Mouse (Mus musculus): ENCODE measurements around the gene Gm4491. TPM values are rescaled to one million over a fixed set of nuclear protein-coding genes. Genes with fewer than 3 reads are reported as not detected.
"Not testable (repeated sequence)": the region's sequence is repeated elsewhere in the genome, so short reads cannot be mapped to it uniquely, and the experiment has no call there.

Gm4491 gene
- polyA plus RNA-seq, 1 experiment from 2014 or later = not detected

- WGBS = 97% methylated on average over 1 of the region's 1 CpGs
- no peak for ATAC-seq (replicated peaks; ENCODE audit: insufficient number of reproducible peaks, insufficient read depth, low FRiP score, low read depth)
- Histone ChIP-seq H3K9ac (no peak overlapping the region), H3K36me3 (no peaks in the 10 kb centered on the region), H3K4me2 (no peak overlapping the region), H3K27ac (no peak overlapping the region), H3K4me1 (replicated peaks) (peaks cover 6% of the 10 kb centered on the region; the same call in 1 of the 2 replicates), H3K4me3 (no peak overlapping the region), H3K9me3 (replicated peaks) (no peaks in the 10 kb centered on the region), H3K27me3 (no peaks in the 10 kb centered on the region)
These were observed 32.8 kb downstream of the Gm4491 start for GRCm38 (mm10) chr14:57082863-57083262.

- H3K27ac ChIP-seq = no peak overlapping the region
- no peak overlapping the region for H3K9ac ChIP-seq
- H3K36me3 ChIP-seq = no peaks in the 10 kb centered on the region
- no peak overlapping the region for H3K4me3 ChIP-seq
- WGBS = 73% methylated on average over 6 of the region's 6 CpGs
- no peaks in the 10 kb centered on the region for H3K4me1 ChIP-seq (replicated peaks)
- no peaks in the 10 kb centered on the region for H3K9me3 ChIP-seq (replicated peaks)
- no peak for ATAC-seq (replicated peaks; ENCODE audit: insufficient number of reproducible peaks, insufficient read depth, low FRiP score, low read depth)
- no peaks in the 10 kb centered on the region for H3K27me3 ChIP-seq
- no peak overlapping the region for H3K4me2 ChIP-seq
These were observed 40.1 kb downstream of the Gm4491 start for GRCm38 (mm10) chr14:57075537-57075936.

GRCm38 (mm10) chr14:57069906-57070305, 45.8 kb downstream of the Gm4491 start:
- not testable (repeated sequence) for H3K9ac ChIP-seq; H3K9me3 ChIP-seq (replicated peaks); H3K4me3 ChIP-seq; H3K4me2 ChIP-seq; H3K4me1 ChIP-seq (replicated peaks); H3K27me3 ChIP-seq; H3K36me3 ChIP-seq; H3K27ac ChIP-seq; ATAC-seq (replicated peaks; ENCODE audit: insufficient number of reproducible peaks, insufficient read depth, low FRiP score, low read depth)
- 0% methylated on average over 2 of the region's 2 CpGs for WGBS

GRCm38 (mm10) chr14:57066053-57066452, 49.6 kb downstream of the Gm4491 start:
- no peaks in the 10 kb centered on the region for H3K36me3 ChIP-seq
- H3K4me2 ChIP-seq = no peak overlapping the region
- H3K9ac ChIP-seq = no peak overlapping the region
- H3K9me3 ChIP-seq (replicated peaks) = no peaks in the 10 kb centered on the region
- no peaks in the 10 kb centered on the region for H3K4me1 ChIP-seq (replicated peaks)
- H3K4me3 ChIP-seq = no peak overlapping the region
- ATAC-seq (replicated peaks; ENCODE audit: insufficient number of reproducible peaks, insufficient read depth, low FRiP score, low read depth) = no peak
- H3K27ac ChIP-seq = no peak overlapping the region
- no peaks in the 10 kb centered on the region for H3K27me3 ChIP-seq

Other genes starting within 250 kb of the Gm4491 start
- gene Zmym2, start 229.2 kb downstream of the Gm4491 start, polyA plus RNA-seq (2015; fragmentation: Nextera tagmentation; extraction: Ambion mirVana) = 26.8 and 28.4 TPM in 2 replicates
- gene Gja3, start 57.8 kb downstream of the Gm4491 start, polyA plus RNA-seq (2015; fragmentation: Nextera tagmentation; extraction: Ambion mirVana) = 42.9 and 43.5 TPM in 2 replicates
- gene Gjb2, start 11.2 kb downstream of the Gm4491 start, polyA plus RNA-seq (2015; fragmentation: Nextera tagmentation; extraction: Ambion mirVana) = 0.15 and 0.38 TPM in 2 replicates
- not detected in 2 replicates for gene Gjb6, start 17.7 kb upstream of the Gm4491 start, polyA plus RNA-seq (2015; fragmentation: Nextera tagmentation; extraction: Ambion mirVana)